Mouse (Mus musculus) kidney, adult 8-10 months (tissue): Measurements from ENCODE around the gene Hipk2.
A peak's percentile ranks its signal among the peaks of the same experiment; 100 is the strongest.

Experiments used
- DNase-seq, 2 experiments: peaks; one replicate each; pipeline ENCODE4 v3.0.0; 2022

Gene Hipk2

DNA sequence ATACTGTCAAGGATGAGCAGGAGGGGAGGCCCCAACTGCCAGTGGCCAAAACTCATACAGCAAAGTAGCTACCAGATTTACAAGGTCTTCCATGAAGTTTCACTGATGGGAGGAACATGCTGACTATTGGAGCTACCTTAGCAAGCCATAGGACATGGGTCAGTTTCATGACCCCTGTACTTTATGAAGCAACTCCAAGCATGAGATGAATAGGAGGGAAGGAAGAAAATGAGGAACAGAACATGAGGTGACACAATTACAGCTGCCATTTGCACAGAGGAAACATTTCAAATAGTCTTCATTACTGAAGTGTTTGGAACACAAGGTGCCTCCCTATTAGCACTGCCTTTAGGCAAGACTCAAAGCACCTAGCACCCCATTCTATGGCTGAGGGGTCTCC is 10.2 kb downstream of the Hipk2 start:
- no peak for DNase-seq

- DNase-seq: no peak
Observed at GRCm38 (mm10) chr6:38863595-38863994, 12.4 kb downstream of the Hipk2 start.

DNA sequence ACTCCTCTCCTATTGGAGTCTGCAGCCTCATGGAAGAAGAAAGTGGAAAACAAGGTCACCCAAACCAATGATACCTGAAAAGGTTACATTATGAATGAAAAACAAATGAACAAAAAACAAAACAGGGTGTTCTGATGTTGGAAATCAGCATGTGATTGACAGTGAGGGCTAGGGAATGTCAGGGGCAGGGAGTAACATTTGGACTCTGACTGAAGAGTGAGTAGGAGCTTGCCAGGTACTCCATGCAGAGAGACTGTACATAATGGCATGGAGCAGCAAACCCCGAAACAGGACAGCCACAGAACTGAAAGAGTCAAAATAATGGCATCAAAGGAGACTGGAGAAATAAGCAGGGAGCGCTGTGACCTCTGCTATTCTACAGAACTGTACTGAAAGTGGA is 15.7 kb downstream of the Hipk2 start:
- DNase-seq: no peak

DNA sequence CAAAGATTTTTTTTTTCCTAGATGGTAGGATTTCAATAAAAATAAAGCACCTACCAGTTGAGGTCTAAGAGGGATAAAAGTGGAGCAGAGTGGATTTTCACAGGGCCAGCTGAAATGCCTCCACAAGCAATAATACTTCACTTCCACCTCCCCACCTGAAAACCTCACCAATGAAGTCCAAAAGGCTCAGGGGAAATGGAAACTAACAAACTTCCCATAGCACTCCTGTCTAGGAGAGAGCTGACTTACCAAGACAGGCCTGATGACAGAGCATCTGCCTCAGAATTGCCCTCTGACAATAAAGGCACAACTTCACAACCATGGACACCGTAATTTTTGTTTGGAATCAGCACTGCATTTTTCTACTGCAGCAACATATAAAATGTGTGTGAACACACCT is 16.1 kb downstream of the Hipk2 start:
- no peak for DNase-seq

GRCm38 (mm10) chr6:38853561-38853992 is 22.4 kb downstream of the Hipk2 start:
- no peak for DNase-seq

DNA sequence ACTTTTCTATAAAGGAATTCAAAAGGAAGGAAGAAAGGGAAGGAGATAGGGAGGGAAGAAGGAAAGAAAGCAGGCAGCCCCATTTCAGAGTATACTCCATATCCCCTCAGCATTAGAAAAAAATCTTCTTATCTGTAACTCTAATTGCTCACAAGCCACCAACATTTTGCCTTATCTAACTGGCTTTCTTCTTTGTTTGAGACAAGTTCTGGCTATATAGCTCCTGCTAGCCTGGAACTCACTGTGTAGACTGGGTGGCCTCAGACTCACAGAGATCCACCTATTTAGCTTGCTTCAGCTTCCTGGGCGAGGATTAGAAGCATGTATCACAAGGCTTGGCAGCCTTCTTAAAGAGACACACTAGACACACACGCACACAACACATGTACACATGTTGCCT is 24.2 kb downstream of the Hipk2 start:
- no peak for DNase-seq

- no peak for DNase-seq
Observed at GRCm38 (mm10) chr6:38850715-38851259, 25.2 kb downstream of the Hipk2 start.

- DNase-seq: no peak
Observed at GRCm38 (mm10) chr6:38847958-38848910, 27.7 kb downstream of the Hipk2 start.

- DNase-seq: no peak
Observed at GRCm38 (mm10) chr6:38847447-38847846, 28.5 kb downstream of the Hipk2 start.

GRCm38 (mm10) chr6:38846330-38847195 is 29.4 kb downstream of the Hipk2 start:
- DNase-seq: no peak

DNA sequence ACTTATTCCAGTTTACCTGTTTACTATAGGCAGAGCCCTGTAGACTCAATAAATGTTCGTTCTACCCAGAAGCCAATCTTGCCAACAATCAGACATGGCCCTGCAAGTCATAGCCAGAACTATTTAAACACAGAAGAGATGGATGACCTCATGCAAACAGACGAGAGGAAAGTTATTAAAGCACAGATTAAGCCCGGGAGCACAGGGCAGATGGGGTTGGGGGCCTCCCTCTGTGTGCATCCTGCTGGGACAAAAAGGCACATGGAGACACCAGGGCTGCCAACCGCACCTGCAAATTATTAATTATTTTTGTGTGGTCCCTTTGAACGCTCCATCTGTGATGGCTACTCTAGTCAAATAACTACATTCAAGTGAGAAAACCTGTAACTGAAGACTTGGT is 30.1 kb downstream of the Hipk2 start:
- DNase-seq: no peak

- peak in 1 of 2 experiments; percentile 61 for DNase-seq
Observed at GRCm38 (mm10) chr6:38845117-38845516, 30.8 kb downstream of the Hipk2 start.

DNA sequence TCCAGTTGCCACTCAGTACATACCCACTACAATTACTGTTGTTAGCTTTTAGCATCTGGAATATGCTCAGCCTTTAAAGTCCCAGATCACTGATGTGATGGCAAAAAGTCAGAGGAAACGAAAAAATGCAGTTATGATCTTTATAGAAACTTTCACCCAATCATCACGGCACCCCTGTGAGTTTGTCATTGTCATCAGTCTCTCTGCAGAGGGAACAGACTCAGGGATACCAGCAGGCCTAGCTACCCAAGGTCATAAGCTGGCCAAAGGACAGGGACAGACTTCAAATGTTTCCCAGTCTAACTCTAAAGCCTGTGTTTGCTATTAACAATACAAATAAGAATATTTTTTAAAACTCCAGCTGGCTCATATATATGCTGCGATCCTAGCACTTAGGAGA is 34.4 kb downstream of the Hipk2 start:
- DNase-seq: no peak

DNA sequence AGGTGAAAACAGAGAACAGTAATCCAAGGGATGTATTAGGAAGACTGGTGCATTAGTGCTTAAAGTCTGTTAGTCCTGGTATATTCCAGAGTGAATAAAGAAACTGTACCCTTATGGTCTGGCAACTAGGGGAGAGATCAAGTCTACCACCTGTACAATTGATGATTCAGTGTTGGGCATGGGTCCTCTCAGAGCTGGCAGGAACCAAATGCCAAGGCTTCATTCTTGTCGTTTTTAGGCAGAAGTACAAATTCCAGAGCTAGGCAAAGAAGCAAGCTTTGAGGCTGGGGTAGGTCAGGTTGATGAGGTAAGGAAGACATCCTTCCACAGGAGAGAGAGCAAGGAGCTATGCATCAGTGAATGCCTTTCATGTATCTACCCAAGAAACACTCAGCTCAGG is 35.2 kb downstream of the Hipk2 start:
- DNase-seq: no peak

- DNase-seq: no peak
Observed at GRCm38 (mm10) chr6:38840380-38840779, 35.6 kb downstream of the Hipk2 start.

DNA sequence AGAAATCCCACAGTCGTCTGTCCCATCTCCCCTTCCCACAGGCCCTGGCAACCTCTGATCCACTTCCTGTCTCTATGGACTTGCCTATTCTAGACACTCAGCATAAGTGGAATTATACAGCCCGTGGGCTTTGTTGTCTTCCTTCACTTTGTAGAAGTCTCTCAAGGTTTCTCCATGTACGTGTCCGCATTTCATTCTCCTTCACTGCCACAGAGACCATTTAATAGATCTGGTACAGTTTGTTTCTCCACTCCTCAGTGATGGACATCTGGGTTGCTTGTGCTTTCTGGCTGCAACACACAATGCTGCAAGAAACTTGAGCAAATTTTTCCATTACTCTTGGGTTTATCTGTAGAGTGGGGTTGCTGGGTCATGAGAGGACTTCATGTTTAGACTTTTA is 36.1 kb downstream of the Hipk2 start:
- DNase-seq: no peak

- DNase-seq: no peak
Observed at GRCm38 (mm10) chr6:38838061-38838460, 37.9 kb downstream of the Hipk2 start.

- DNase-seq: no peak
Observed at GRCm38 (mm10) chr6:38835217-38835616, 40.7 kb downstream of the Hipk2 start.

GRCm38 (mm10) chr6:38834727-38835126 is 41.2 kb downstream of the Hipk2 start:
- DNase-seq: no peak

GRCm38 (mm10) chr6:38833721-38834120 is 42.2 kb downstream of the Hipk2 start:
- no peak for DNase-seq

GRCm38 (mm10) chr6:38829452-38829851 is 46.5 kb downstream of the Hipk2 start:
- no peak for DNase-seq

DNA sequence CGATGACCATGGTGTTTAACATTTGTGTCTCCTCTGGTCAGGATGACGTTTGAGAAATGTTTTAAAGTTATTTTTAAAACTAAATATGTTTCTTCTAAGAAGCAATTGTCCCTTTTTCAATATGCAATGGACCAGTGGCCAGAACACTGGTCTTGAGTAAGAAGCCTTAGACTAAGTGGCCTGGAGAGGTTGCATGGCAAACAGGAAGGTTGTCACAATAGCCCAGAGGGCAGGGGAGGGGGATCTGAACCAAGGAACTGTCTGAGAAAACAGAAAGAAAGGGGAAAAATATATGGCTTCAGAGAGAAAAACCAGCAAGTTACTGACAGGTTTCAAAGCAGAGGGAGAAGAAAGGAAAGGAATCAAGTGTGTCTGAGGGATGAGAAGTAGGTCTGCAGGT is 47.8 kb downstream of the Hipk2 start:
- DNase-seq: no peak

DNA sequence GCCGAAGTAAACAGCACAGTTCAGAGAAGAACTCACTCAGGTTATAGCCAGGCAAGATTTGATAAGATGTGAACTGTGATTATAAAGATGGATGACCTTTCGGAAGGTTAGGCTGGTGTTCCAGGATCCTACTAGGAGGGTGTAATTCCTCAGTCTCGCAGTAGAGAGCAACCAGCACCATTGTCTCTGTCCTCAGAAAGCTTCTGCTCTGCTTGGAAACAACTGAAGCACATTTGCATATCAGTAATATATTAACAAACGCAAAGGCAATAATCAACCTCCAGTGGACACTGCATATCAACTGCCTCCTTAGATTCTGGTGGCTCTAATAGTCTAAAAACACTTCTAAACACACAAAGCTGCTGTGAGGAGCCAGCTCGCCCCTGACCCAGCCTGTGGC is 48.5 kb downstream of the Hipk2 start:
- peak in 1 of 2 experiments; percentile 61 for DNase-seq
